Mouse (Mus musculus) urinary bladder, postnatal 14 days (tissue): ENCODE data around the gene Atp2b2.
A peak's percentile ranks its signal among the peaks of the same experiment; 100 is the strongest.

ENCODE experiments used
- DNase-seq: peaks from one replicate; pipeline ENCODE4 v3.0.0; 2021; ENCODE audit warnings: low spot score

Atp2b2 gene

DNA sequence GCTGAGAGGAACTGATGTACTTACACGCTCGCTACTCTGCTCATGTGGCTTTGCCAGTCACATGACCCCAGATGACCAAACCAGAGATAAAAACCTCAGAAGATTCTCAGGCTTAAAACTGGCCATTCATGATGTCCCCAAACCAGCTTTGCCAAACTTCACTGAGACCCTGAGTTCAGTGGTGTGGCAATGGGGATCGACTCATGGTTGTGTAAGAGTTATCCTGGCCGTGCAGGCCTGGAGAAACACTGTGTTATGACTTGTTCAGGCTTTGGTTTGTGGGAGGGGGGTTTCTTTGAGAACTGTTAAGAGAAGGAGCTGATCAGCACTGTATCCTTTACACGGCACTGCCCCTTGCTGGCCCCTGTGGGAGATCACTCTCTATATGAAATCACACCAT lies 250.0 kb downstream of the Atp2b2 start:
- no peak for DNase-seq

DNA sequence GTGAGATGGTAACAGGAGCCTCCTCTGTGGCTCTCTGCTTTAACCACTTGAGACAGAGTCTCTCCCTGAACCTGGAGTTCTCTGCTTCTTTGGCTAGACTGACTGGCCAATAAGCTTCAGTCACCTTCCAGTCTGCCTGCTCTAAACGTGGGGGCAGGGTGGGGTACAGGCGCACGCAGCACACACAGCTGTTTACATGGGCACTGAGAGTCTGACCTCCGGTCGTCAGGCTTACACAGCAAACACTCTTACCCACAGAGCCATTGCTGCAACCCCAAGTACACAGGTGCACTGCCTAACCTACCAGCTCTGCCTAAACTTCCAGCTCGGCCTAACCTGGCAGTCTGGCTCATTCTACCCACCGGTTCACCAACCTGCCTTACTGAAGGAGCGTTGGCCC lies 251.4 kb downstream of the Atp2b2 start:
- no peak for DNase-seq

DNA sequence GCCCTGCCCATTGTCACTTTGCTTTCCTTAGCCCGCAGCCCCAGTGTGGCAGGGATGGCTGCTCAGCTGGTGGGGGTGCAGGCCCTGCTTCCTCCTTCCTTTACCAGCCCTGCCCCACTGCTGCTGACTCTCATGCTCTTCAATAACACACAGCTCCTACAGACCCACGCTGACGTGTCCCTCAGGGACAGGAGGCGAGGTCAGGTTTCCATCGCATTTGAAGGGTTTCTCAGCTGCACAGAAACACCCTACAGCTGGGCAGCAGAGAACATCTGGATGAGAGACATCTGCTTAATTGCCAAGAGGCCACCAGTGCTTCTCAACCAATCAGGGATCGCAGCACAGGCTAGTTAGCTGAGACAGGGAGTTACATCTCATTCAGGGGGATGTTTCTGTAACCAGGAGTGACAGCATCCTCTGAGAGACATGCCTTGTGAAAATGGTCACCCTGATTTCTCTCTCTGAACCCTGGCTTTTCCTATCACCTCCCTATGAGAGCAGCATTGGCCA lies 254.9 kb downstream of the Atp2b2 start:
- no peak for DNase-seq

DNA sequence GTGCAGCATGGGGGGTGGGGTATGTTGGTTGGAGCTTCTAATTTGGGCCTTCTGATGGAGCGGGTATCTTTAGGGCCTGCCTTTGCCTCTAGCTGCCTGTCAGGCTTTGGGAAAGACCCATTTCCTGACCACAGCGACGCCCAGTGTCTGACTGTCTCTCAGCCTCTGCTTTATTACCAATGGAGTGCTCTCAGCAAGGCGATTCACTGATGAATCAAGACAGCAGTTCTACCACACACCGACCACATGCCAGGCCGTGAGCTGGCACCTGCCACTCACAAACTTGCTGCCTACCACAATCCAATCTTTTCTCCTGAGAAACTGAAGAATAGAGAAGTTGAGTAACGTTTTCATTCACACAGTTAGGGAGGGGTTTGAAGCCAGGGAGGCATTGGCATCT lies 256.8 kb downstream of the Atp2b2 start:
- DNase-seq = no peak

DNA sequence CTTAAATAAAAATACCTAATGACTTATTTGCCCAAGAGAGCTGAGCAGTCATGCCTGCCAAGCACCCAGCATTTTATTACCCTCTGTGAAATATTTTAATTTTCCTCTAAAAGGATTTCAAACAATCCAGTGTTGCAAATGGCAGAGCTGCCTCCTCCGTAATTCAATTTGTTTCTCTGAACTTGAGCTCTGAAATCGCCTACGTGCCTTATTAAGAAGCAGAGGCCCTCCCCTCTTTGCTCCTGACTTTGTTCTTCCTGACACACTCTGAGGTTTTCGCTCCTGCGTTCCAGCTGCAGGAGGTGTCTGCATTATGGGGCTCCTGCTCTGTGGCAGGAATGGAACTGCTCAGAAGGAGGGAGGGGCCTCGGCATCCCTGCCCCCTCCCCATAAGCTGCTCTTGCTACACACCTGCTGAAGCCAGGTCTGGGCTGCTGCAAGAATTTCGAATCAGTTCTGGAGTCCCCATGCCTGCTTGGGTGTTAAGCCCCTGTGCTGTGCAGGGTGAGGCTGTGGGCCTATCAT lies 264.1 kb downstream of the Atp2b2 start:
- no peak for DNase-seq

DNA sequence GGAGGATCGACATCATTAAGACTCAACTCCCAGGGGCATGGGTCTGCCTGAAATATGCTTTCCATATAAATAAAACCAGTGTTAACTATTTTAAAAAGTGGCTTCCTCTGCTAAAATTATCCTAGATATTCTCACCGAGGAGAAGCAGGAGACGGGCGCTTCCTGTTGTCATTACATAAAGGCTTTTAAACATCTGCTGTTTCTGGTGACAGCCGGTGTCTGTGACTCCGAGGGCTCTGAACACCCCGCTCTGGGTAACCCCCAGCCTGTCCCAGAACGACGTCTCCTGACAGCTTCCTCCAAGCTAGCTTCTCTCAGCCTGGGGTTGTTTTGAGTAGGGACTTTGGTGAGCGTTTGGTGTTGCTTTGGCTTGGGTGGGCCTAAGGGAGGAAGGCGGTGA lies 273.6 kb downstream of the Atp2b2 start:
- no peak for DNase-seq

DNA sequence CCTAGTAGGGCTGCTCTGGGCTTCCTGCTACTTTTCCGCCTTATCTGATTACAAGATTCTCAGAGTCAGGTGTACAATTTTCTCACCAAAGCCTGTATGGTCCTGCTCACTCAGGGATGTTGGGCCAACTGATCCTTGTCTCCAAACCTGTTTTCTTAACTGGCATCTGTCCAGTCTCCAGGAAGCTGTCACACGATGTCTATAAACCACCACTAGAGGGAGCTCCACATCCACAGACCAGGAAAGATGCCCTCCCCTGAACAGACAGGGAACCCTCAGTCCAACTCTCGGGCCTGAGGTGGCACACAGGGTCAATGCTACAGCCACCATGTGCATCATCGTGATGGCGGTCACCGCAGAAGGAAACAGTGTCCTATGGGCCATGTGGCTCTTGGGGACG lies 280.8 kb downstream of the Atp2b2 start:
- DNase-seq = peak; percentile 71

DNA sequence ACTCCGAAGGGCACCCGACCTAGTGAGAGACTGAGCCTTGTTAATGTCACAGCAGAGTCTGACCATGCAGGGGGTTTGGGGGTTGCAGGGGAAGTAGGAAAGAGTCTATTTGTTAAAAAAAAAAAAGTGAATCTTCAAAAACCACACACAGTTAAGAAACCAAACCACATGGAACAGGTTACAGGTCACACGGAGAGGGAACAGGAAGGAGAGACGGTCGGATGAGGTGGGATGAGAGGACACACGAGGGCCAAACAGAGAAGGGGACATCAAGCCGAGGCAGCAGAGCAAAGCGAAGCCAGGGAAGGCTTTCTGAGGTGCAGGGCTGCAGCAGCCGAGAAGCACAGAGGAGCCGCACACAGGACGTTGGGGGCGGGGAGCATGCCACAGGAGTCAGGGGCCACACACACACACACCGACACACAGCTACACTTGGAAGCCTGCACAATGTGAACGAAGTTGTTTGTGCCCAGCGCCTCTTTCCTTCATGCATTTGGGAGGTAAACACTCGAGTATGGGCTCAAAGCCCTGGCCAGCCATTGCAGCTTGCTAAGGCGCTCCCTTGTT lies 293.2 kb downstream of the Atp2b2 start:
- DNase-seq = no peak

DNA sequence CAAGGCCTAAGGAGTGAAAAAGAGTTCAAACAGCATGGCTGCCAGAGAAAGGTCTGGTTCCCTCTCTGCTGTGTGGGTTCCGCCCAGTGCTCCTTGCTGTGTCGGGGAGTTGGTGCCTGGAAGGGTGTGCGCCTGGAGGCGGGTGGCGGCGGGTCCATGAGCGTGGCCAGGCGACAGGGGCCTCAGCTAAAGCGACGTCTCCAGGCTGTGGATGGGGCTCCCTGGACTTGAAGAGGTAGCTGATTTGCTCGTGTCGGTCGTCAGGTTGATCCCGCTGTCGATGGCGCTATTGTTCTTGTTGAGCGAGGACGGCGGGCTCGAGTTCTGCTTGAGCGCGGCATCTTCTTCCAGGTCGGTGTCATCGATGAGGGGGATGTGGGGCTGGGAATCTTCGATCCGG lies 294.1 kb downstream of the Atp2b2 start:
- no peak for DNase-seq

DNA sequence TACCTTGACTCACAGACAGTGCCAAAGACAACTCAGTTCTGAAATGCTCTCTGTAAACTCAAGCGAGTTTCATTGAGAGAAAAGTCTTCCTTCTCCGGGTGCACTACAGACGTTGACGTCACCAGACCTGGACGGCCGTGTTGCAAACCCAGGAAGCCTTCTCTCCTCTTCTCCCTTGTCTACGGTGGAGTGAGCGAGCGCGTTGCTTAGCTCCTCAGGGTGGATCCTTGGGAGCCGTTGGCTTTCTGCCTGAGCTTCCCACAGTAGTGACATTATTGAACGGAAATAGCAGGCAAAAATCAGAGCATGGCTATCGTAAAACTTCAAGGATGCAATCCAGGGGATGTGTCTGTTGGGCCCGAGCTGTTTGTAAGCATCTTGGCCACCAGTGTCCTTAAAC lies 295.1 kb downstream of the Atp2b2 start:
- no peak for DNase-seq

DNA sequence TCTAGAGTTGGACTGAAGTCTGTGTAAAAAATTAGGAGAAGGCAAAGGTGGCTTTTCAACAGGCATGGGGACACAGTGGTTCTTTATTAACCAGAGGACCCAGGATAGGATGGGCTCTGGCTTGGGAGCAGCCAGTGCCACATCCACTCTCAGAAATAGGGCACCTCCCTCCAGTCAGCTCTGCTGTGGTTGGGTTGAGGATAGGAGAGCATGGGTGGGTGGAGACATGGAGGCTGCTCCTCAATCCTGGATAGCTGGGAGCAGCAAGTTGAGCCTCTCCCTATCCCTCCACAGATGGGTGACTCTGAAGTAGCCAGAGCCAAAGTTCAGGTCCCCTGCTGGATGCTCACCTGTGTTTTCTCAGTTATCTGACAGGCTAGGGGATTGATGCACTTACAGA lies 297.3 kb downstream of the Atp2b2 start:
- DNase-seq = no peak

DNA sequence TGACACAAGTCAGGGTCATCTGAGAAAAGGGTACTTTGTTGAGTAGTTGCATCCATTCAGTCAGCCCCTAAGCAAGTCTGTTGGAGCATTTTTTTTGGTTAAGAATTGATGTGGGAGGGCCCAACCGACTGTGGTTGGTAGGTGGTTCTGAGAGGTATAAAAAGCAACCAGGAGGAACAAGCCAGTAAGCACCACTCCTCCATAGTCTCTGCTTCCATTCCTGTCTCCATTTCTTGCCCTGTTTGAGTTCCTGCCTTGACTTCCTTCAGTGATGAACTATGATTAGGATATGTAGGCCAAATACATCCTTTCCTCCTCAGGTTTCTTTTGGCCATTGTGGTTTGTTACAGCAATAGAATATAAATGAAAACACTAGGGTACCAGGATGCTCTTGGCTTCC lies 299.3 kb downstream of the Atp2b2 start:
- no peak for DNase-seq

DNA sequence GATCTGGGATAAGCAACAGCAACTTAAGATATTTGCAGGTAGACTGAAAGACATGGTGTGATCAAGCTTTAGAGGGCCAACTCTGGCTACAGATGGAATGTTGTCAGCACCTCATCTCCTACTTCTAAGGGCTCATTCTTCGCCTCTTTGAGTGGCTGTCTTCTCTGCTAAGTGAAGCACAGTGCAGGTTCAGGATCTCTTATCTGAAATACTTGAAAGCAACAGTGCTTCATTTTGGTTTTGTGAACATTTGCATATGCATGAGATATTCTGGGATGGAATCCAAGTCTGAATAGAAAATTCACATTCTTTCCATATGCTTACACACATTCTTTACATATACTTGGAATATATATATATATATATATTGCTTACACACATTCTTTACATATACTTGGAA lies 300.1 kb downstream of the Atp2b2 start:
- no peak for DNase-seq

DNA sequence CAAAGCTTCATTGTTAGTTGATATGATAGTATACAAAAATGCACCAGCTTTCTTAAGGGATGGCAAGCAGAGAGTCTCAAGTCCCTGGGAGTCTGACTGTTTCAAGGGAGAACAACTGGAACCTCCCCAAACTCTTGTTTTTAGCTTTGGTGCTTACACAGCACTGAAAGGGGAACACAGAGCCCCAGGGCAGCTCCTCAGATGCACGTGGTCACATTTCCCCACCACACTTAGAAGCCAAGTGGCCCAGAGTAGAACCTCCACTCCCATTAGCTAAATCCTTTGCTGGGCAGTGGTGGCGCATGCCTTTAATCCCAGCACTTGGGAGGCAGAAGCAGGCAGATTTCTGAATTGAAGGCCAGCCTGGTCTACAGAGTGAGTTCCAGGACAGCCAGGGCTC lies 301.0 kb downstream of the Atp2b2 start:
- no peak for DNase-seq

DNA sequence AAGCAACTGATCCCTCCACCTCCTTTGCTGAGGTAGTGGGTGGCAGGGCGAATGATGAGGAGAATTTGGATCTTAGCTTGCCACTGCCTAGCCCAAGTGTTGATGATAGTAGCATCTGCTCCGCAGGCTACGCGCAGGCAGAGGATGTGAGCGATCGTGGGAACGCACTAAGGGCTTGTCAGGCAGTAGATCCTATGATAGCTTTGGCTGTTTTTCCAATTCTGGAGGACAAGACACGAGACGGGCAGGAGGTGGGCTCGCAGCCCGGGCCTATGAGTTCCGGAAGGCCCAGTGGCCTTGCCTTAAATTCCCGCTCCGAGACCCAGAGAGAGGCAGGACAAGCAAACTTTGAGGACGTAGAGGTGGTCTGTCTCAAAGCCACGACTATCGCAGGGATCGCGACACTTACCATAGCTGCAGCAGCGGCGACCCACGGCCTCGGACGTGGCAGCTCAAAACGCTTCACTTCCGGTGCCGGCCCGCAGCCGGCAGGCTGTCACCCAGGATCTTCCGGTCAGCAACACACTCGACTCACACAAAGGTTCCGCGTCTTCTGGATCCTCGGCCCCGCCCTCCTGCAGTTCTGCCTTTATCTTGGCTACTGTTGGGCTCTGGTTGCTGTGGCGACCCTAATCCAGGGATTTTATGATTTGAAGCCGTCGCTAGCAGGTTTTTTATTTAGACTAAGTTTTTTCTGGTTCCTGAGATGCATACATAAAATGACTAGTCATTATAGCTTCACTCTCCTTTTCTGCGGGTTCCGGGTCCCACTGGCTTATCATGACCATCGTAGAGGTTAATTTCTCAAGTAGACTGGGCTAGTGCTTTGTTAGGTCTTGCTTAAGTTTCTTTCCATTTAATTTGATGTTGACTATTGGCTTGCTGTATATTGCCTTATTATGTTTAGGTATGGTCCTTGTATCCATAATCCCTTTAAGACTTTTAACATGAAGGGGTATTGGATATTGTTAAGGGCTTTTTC lies 301.9 kb downstream of the Atp2b2 start, which contains the start of gene Sec13:
TSS of gene Sec13 (minus strand) at position 508 of the 982 bp plus-strand sequence.
- peak; percentile 86 for DNase-seq

DNA sequence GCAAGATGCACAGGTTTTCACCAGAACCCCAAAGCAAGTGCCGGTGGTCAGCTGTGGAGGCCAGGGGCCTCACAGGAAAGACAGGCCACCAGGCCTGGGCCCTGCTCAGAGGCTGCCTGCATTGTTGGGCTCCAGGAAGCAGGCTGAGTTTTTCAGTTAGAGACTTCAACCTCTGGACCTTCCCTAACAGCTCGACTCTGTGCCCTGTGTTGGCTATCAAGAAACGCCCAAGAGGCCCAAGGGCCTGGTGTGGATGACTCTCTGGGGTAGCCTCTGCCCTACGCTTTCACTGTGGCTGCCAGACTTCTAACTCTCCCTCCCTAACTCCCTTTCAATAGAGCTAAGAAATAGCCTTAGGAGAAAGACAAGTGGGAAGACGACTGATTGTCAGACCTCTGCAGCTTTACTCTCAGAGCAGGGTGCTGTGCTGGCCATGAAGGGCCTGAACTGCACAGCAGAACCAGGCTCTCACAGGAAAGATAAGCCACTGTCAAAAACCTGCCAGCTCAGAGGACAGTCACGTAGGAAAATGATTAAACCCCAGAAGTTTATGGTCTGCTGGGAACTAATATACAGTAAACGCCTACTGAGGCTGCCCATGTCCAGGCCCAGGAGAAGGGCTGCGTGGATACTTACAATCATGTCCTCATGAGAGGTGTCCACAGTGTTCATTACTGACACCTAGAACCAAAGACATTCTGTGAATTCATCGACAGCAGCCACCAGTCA lies 304.9 kb downstream of the Atp2b2 start:
- DNase-seq = no peak

DNA sequence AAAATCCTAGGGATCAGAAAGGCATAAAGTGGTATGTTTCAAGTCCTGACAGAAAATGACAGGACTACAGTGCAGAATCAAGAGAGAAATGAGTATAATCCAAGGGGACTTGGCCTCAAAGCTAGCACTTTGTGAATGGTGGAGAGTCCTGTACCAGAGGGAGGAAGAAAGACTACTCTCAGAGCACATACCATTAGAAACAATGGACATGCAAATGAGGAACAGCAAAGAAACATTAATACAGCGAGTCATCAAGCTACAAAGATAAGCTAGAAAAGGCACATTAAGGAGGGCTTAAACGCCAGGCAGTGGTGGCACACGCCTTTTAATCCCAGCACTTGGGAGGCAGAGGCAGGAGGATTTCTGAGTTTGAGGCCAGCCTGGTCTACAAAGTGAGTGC lies 311.1 kb downstream of the Atp2b2 start:
- DNase-seq = no peak

DNA sequence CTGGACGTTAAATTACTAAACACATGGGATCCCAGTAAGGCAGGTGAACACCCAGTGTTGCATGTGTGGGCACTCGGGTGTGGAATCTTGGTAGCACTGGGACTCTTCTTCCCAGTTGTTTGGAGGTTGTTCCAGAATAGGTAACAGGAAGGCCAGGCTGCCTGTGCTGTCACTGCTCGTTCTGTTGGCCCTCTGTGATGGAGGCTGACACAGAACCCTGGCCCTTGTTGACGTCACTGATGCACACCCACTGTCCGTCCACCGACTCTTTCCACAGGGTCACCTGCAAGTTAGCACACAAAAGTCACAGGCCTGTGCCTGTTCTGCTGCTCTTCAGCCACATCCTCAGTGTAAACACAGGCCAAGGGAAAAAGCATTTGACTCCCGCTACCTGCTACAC lies 314.2 kb downstream of the Atp2b2 start:
- DNase-seq = no peak

DNA sequence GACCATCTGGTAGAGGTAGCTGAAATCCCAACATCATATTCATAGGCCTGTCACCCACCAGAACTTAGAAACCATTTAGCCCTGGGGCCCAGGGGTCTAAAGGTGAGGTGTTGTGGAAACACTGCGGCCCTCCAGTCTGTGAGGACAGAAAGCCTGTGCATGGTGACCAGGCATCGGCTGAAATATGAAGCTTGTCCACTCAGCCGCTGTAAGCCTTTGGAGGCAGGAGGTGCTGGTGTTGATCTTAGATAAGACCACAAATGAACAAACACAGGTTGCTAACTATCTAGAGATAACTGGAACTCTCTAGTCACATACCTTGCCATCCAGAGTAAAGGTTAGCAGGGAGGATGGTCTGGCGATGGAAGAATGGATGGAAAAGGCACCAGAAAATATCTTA lies 321.4 kb downstream of the Atp2b2 start:
- no peak for DNase-seq

DNA sequence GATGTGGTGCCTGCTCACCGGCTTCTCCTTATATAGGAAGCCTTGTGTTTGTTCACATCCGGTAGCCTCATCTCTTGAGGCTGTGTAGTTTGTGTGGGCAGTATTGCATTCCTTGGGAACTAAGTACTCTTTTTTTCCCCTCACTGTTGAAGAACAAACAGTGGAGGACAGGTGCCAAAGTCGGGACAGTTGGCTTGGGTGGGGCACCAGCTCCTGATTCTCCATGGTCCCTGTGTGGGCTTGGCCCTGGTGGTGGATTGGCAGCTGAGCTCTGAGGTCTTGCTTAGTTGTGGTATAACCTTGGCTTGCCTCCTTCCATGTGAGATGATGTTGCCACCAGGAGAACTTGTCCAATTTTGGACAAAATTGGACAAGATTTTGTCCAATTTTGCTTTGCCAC lies 322.5 kb downstream of the Atp2b2 start, which contains the start of gene Ghrl:
TSS of gene Ghrl (minus strand) at position 3 of the 400 bp plus-strand sequence.
- no peak for DNase-seq

DNA sequence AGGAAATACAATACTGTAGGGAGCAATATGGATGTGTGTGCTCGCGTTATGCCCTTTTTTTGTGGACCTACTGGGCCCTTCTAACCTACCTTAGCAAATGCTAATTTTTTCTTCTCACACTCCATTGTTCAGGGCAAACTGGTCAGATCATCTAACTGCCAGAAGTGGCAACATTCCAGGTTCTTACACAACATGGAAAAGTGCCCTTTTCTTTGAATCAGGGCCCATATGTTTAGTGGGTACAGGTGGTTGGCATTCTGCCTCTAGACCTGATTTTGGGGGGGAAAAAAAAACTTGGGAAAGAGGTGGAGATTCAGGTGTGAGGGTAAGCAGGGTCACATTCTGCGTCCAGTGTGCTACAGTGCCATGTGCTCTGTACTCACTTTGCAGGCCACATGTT lies 324.9 kb downstream of the Atp2b2 start:
- no peak for DNase-seq

DNA sequence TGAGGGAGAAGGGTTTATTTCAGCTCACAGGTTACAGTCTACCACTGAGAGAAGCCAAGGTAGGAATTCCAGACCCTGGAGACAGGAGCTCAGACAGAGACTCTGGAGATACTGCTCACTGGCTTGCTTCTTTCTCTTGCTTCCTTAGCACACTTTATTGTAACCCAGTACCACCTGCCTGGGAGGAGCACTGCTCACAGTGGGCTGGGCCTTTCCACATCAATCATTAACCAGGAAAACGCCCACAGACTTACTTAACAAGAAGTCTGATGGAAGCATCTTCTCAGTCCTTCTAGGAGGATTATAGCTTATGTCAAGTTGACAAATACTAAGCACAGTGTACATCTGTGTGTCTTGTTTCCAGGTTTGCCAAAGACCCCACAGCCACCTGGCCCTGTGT lies 327.6 kb downstream of the Atp2b2 start:
- no peak for DNase-seq
